Mouse (Mus musculus): ENCODE measurements at regions not wholly inside any gene's neighbourhood (a gene's known extent, or its start where the extent isn't known, plus 50 kb on each side); places are given as distances from the start of the nearest gene placed in this dataset.

GRCm38 (mm10) chr3:34411142-34411914 lies 238.9 kb upstream of the Sox2 start:
- H3K27ac ChIP-seq (replicated peaks) = no peak overlapping the region
- H3K4me3 ChIP-seq (ENCODE audit: low read depth, low read length) = no peak overlapping the region
- no peak for DNase-seq (ENCODE audit: low spot score)
- H3K4me1 ChIP-seq (replicated peaks; ENCODE audit: control insufficient read depth, insufficient read depth) = no peaks in the 10 kb centered on the region
- no peak overlapping the region for H3K9ac ChIP-seq (ENCODE audit: low read length)
- H3K36me3 ChIP-seq (ENCODE audit: control insufficient read depth, insufficient read depth, low read length) = no peaks in the 10 kb centered on the region
- 53% methylated on average over 10 of the region's 10 CpGs for WGBS
- H3K4me2 ChIP-seq (replicated peaks; ENCODE audit: low read depth) = no peak overlapping the region
- no peaks in the 10 kb centered on the region for H3K27me3 ChIP-seq (ENCODE audit: control insufficient read depth, insufficient read depth, low read length)
- H3K9me3 ChIP-seq (ENCODE audit: control insufficient read depth, low read length) = no peaks in the 10 kb centered on the region
- no peak for ATAC-seq (ENCODE audit: low FRiP score, low TSS enrichment)
- TF ChIP-seq EP300 (optimal IDR thresholded peaks at IDR 0.05) = no peak
- TF ChIP-seq CTCF (IDR thresholded peaks at IDR 0.05; ENCODE audit: low read depth) = no peak

GRCm38 (mm10) chr3:34403586-34403985 lies 246.6 kb upstream of the Sox2 start:
- Histone ChIP-seq H3K27me3 (ENCODE audit: control insufficient read depth, insufficient read depth, low read length) (no peaks in the 10 kb centered on the region), H3K4me3 (ENCODE audit: low read depth, low read length) (no peak overlapping the region), H3K9me3 (ENCODE audit: control insufficient read depth, low read length) (no peaks in the 10 kb centered on the region), H3K36me3 (ENCODE audit: control insufficient read depth, insufficient read depth, low read length) (no peaks in the 10 kb centered on the region), H3K9ac (ENCODE audit: low read length) (no peak overlapping the region), H3K4me1 (replicated peaks; ENCODE audit: control insufficient read depth, insufficient read depth) (no peaks in the 10 kb centered on the region), H3K27ac (replicated peaks) (no peak overlapping the region), H3K4me2 (replicated peaks; ENCODE audit: low read depth) (no peak overlapping the region)
- TF ChIP-seq EP300 (optimal IDR thresholded peaks at IDR 0.05) (no peak), CTCF (IDR thresholded peaks at IDR 0.05; ENCODE audit: low read depth) (no peak)
- 55% methylated on average over 2 of the region's 2 CpGs for WGBS
- no peak for DNase-seq (ENCODE audit: low spot score)
- no peak for ATAC-seq (ENCODE audit: low FRiP score, low TSS enrichment)

GRCm38 (mm10) chr3:34391275-34391674 lies 258.9 kb upstream of the Sox2 start:
- Histone ChIP-seq H3K9me3 (ENCODE audit: control insufficient read depth, low read length) (no peaks in the 10 kb centered on the region), H3K27me3 (ENCODE audit: control insufficient read depth, insufficient read depth, low read length) (no peaks in the 10 kb centered on the region), H3K4me2 (replicated peaks; ENCODE audit: low read depth) (no peak overlapping the region), H3K4me1 (replicated peaks; ENCODE audit: control insufficient read depth, insufficient read depth) (no peaks in the 10 kb centered on the region), H3K36me3 (ENCODE audit: control insufficient read depth, insufficient read depth, low read length) (no peaks in the 10 kb centered on the region), H3K9ac (ENCODE audit: low read length) (no peak overlapping the region), H3K4me3 (ENCODE audit: low read depth, low read length) (no peak overlapping the region), H3K27ac (replicated peaks) (no peak overlapping the region)
- no peak for TF ChIP-seq EP300 (optimal IDR thresholded peaks at IDR 0.05)
- TF ChIP-seq CTCF (IDR thresholded peaks at IDR 0.05; ENCODE audit: low read depth) = peak; percentile 18; the same call in 1 of the 2 replicates
- 89% methylated on average over 2 of the region's 2 CpGs for WGBS
- ATAC-seq (ENCODE audit: low FRiP score, low TSS enrichment) = no peak
- no peak for DNase-seq (ENCODE audit: low spot score)

- no peak for DNase-seq (ENCODE audit: low spot score)
- Histone ChIP-seq H3K9me3 (ENCODE audit: control insufficient read depth, low read length) (no peaks in the 10 kb centered on the region), H3K9ac (ENCODE audit: low read length) (no peak overlapping the region), H3K4me1 (replicated peaks; ENCODE audit: control insufficient read depth, insufficient read depth) (no peaks in the 10 kb centered on the region), H3K4me3 (ENCODE audit: low read depth, low read length) (no peak overlapping the region), H3K4me2 (replicated peaks; ENCODE audit: low read depth) (no peak overlapping the region), H3K36me3 (ENCODE audit: control insufficient read depth, insufficient read depth, low read length) (no peaks in the 10 kb centered on the region), H3K27ac (replicated peaks) (no peak overlapping the region), H3K27me3 (ENCODE audit: control insufficient read depth, insufficient read depth, low read length) (no peaks in the 10 kb centered on the region)
- no peak for ATAC-seq (ENCODE audit: low FRiP score, low TSS enrichment)
- WGBS = 82% methylated on average over 12 of the region's 12 CpGs
- TF ChIP-seq CTCF (IDR thresholded peaks at IDR 0.05; ENCODE audit: low read depth) = no peak
- TF ChIP-seq EP300 (optimal IDR thresholded peaks at IDR 0.05) = no peak
Observed at GRCm38 (mm10) chr3:34384965-34385505, 265.2 kb upstream of the Sox2 start.

- no peak for TF ChIP-seq CTCF (IDR thresholded peaks at IDR 0.05; ENCODE audit: low read depth)
- TF ChIP-seq EP300 (optimal IDR thresholded peaks at IDR 0.05) = no peak
- WGBS = 63% methylated on average over 2 of the region's 2 CpGs
- no peak for ATAC-seq (ENCODE audit: low FRiP score, low TSS enrichment)
Observed at GRCm38 (mm10) chr3:34377913-34378312, 272.3 kb upstream of the Sox2 start.

GRCm38 (mm10) chr3:34377329-34377728 lies 272.9 kb upstream of the Sox2 start:
- Histone ChIP-seq H3K27me3 (ENCODE audit: control insufficient read depth, insufficient read depth, low read length) (no peaks in the 10 kb centered on the region), H3K27ac (replicated peaks) (no peak overlapping the region), H3K4me2 (replicated peaks; ENCODE audit: low read depth) (no peak overlapping the region), H3K9ac (ENCODE audit: low read length) (no peak overlapping the region), H3K4me3 (ENCODE audit: low read depth, low read length) (no peak overlapping the region), H3K4me1 (replicated peaks; ENCODE audit: control insufficient read depth, insufficient read depth) (no peaks in the 10 kb centered on the region), H3K36me3 (ENCODE audit: control insufficient read depth, insufficient read depth, low read length) (no peaks in the 10 kb centered on the region), H3K9me3 (ENCODE audit: control insufficient read depth, low read length) (no peaks in the 10 kb centered on the region)
- no peak for ATAC-seq (ENCODE audit: low FRiP score, low TSS enrichment)
- TF ChIP-seq EP300 (optimal IDR thresholded peaks at IDR 0.05) (no peak), CTCF (IDR thresholded peaks at IDR 0.05; ENCODE audit: low read depth) (no peak)
- WGBS = 70% methylated on average over 12 of the region's 12 CpGs
- DNase-seq (ENCODE audit: low spot score) = no peak

More at GRCm38 (mm10) chr3:34377913-34378312, 272.3 kb upstream of the Sox2 start:
- Histone ChIP-seq H3K9me3 (ENCODE audit: control insufficient read depth, low read length) (no peaks in the 10 kb centered on the region), H3K27me3 (ENCODE audit: control insufficient read depth, insufficient read depth, low read length) (no peaks in the 10 kb centered on the region), H3K9ac (ENCODE audit: low read length) (no peak overlapping the region), H3K27ac (replicated peaks) (no peak overlapping the region), H3K4me1 (replicated peaks; ENCODE audit: control insufficient read depth, insufficient read depth) (no peaks in the 10 kb centered on the region), H3K36me3 (ENCODE audit: control insufficient read depth, insufficient read depth, low read length) (no peaks in the 10 kb centered on the region), H3K4me3 (ENCODE audit: low read depth, low read length) (no peak overlapping the region), H3K4me2 (replicated peaks; ENCODE audit: low read depth) (no peak overlapping the region)
- DNase-seq (ENCODE audit: low spot score) = no peak

Data from stomach, postnatal 0 days (tissue).